Mouse (Mus musculus) erythroblast, embryonic 14.5 days (primary cell): ENCODE measurements around the gene Efcab3. TPM values are rescaled to one million over a fixed set of nuclear protein-coding genes. Genes with fewer than 3 reads are reported as not detected.
"Not testable (repeated sequence)": the region's sequence is repeated elsewhere in the genome, so short reads cannot be mapped to it uniquely, and the experiment has no call there.

Experiments used
- H3K27me3 ChIP-seq: 2 replicates; pipeline ENCODE4 v1.6.1; 2012; ENCODE audit warnings: inconsistent platforms; ENCODE audit not compliant: control insufficient read depth
- H3K36me3 ChIP-seq: 2 replicates; pipeline ENCODE4 v1.6.1; 2012; ENCODE audit warnings: mild to moderate bottlenecking, inconsistent platforms; ENCODE audit not compliant: control insufficient read depth
- H3K4me1 ChIP-seq: 2 replicates; pipeline ENCODE4 v1.6.1; 2012; ENCODE audit warnings: inconsistent platforms; ENCODE audit not compliant: control insufficient read depth
- H3K4me3 ChIP-seq: replicated peaks from 2 replicates; pipeline ENCODE3; 2012; ENCODE audit warnings: moderate library complexity, mild to moderate bottlenecking, inconsistent platforms
- H3K9me3 ChIP-seq: 2 replicates; pipeline ENCODE4 v1.6.1; 2012; ENCODE audit warnings: low read length, inconsistent platforms, mixed read lengths; ENCODE audit not compliant: control insufficient read depth
- GATA1 ChIP-seq: IDR thresholded peaks from 2 replicates; pipeline ENCODE4 v1.6.1; 2012; ENCODE audit warnings: low read length, inconsistent platforms, mixed read lengths
- TAL1 ChIP-seq: IDR thresholded peaks from 3 replicates; pipeline ENCODE4 v1.6.1; 2012; ENCODE audit warnings: low read length, inconsistent platforms, mixed read lengths
- polyA plus RNA-seq: library from polyadenylated mRNA; stranded (reverse); fragments of >175 nt; gene quantifications from 2 replicates; pipeline ENCODE4 v1.2.3, GENCODE M21; 2012

Efcab3 gene
- polyA plus RNA-seq, result not detected in 2 replicates

- Histone ChIP-seq H3K4me1 (no peaks in the 10 kb centered on the region), H3K9me3 (peaks cover 4% of the 10 kb centered on the region), H3K4me3 (no peak within 1 kb of the TSS), H3K36me3 (no peaks in the 10 kb centered on the region), H3K27me3 (peaks cover 2% of the 10 kb centered on the region; the same call in 1 of the 2 replicates)
- TF ChIP-seq GATA1 (no peak), TAL1 (no peak)
These were observed at the start of gene Efcab3 for GRCm38 (mm10) chr11:105063292-105063691. TSS of gene Efcab3 (plus strand) at chr11:105063592.

DNA sequence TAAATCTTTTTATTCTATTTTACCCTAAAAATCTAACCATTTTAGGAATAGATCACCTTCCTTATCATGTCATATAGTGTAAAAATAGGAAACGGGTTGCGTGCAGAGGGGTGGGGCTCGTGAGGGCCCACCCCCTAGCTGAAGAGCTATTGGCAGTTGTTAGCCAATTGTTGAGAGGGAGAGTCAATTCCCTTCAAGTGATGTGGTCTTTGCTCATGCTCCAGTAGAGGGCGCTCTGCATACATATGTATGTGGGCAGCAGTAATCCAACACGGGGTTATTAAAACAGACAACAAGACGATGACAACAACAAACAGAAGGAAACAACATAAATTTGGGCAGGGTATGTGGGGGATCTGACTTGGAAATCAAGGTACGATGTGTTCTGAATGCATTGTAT, 42.3 kb upstream of the Efcab3 start:
- Histone ChIP-seq H3K36me3 (no peaks in the 10 kb centered on the region), H3K4me3 (no peak overlapping the region), H3K4me1 (peaks cover 10% of the 10 kb centered on the region), H3K27me3 (no peaks in the 10 kb centered on the region; the same call in 1 of the 2 replicates), H3K9me3 (no peaks in the 10 kb centered on the region)
- TF ChIP-seq TAL1 (no peak), GATA1 (no peak)

- Histone ChIP-seq H3K9me3 (no peaks in the 10 kb centered on the region), H3K4me3 (peak overlapping the region; percentile 42), H3K27me3 (no peaks in the 10 kb centered on the region; the same call in 1 of the 2 replicates), H3K36me3 (no peaks in the 10 kb centered on the region), H3K4me1 (peaks cover 47% of the 10 kb centered on the region)
- TF ChIP-seq GATA1 (peak; percentile 81), TAL1 (peak; percentile 75)
These were observed 34.5 kb upstream of the Efcab3 start for GRCm38 (mm10) chr11:105028744-105029348.

- Histone ChIP-seq H3K4me1 (peaks cover 47% of the 10 kb centered on the region), H3K36me3 (no peaks in the 10 kb centered on the region), H3K27me3 (no peaks in the 10 kb centered on the region; the same call in 1 of the 2 replicates), H3K4me3 (no peak overlapping the region), H3K9me3 (no peaks in the 10 kb centered on the region)
- TF ChIP-seq TAL1 (no peak), GATA1 (no peak)
These were observed 33.9 kb upstream of the Efcab3 start for GRCm38 (mm10) chr11:105029525-105029924.

GRCm38 (mm10) chr11:105030229-105030628, 33.2 kb upstream of the Efcab3 start:
- no peaks in the 10 kb centered on the region for H3K36me3 ChIP-seq
- H3K9me3 ChIP-seq, result no peaks in the 10 kb centered on the region
- H3K4me1 ChIP-seq, result peaks cover 47% of the 10 kb centered on the region
- H3K27me3 ChIP-seq, result no peaks in the 10 kb centered on the region; the same call in 1 of the 2 replicates
- H3K4me3 ChIP-seq, result no peak overlapping the region
- TF ChIP-seq GATA1, result no peak
- TF ChIP-seq TAL1, result no peak

GRCm38 (mm10) chr11:105031103-105031502, 32.3 kb upstream of the Efcab3 start:
- peaks cover 41% of the 10 kb centered on the region for H3K4me1 ChIP-seq
- H3K4me3 ChIP-seq, result no peak overlapping the region
- no peaks in the 10 kb centered on the region for H3K36me3 ChIP-seq
- H3K27me3 ChIP-seq, result no peaks in the 10 kb centered on the region; the same call in 1 of the 2 replicates
- H3K9me3 ChIP-seq, result no peaks in the 10 kb centered on the region
- TF ChIP-seq TAL1 (no peak), GATA1 (no peak)

GRCm38 (mm10) chr11:105035081-105035480, 28.3 kb upstream of the Efcab3 start:
- H3K4me1 ChIP-seq, result peaks cover 16% of the 10 kb centered on the region
- H3K9me3 ChIP-seq, result no peaks in the 10 kb centered on the region
- TF ChIP-seq TAL1 (no peak), GATA1 (no peak)

GRCm38 (mm10) chr11:105112448-105112847, 49.1 kb downstream of the Efcab3 start:
- H3K4me1 ChIP-seq, H3K9me3 ChIP-seq, H3K36me3 ChIP-seq, H3K27me3 ChIP-seq, H3K4me3 ChIP-seq: not testable (repeated sequence)

More at GRCm38 (mm10) chr11:105035081-105035480, 28.3 kb upstream of the Efcab3 start:
- no peaks in the 10 kb centered on the region for H3K36me3 ChIP-seq
- no peaks in the 10 kb centered on the region for H3K27me3 ChIP-seq
- H3K4me3 ChIP-seq, result no peak overlapping the region

DNA sequence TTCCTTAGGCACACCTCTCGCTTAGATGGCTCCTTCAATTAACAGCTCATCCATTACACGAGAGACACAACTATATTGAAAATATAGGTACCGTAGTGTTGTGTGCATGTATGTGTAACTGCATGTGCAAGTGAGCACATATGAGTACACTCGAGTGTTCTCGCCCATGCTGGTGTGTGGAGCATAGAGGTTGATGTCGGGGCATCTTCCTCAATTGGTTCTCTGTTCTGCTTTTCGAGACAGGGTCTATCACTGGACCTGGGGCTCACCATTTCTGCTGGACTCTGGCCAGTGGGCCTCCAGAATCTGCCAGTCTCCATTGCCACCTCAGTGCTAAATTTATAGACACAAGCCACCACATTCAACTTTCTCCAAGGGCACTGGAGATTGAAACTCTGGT, 54.4 kb downstream of the Efcab3 start:
- Histone ChIP-seq H3K27me3 (peaks cover 2% of the 10 kb centered on the region; the same call in 1 of the 2 replicates), H3K9me3 (no peaks in the 10 kb centered on the region), H3K36me3 (no peaks in the 10 kb centered on the region), H3K4me1 (peaks cover 8% of the 10 kb centered on the region), H3K4me3 (no peak overlapping the region)
- no peak for TF ChIP-seq GATA1
- TF ChIP-seq TAL1, result no peak
